Mouse (Mus musculus) liver, adult (tissue): ENCODE measurements at regions not wholly inside any gene's neighbourhood (a gene's known extent, or its start where the extent isn't known, plus 50 kb on each side); places are given as distances from the start of the nearest gene placed in this dataset.

Source experiments
- GATA4 ChIP-seq: IDR thresholded peaks from 2 replicates; pipeline ENCODE4 v1.6.1; 2014; ENCODE audit warnings: mild to moderate bottlenecking, low read length; ENCODE audit not compliant: insufficient replicate concordance

DNA sequence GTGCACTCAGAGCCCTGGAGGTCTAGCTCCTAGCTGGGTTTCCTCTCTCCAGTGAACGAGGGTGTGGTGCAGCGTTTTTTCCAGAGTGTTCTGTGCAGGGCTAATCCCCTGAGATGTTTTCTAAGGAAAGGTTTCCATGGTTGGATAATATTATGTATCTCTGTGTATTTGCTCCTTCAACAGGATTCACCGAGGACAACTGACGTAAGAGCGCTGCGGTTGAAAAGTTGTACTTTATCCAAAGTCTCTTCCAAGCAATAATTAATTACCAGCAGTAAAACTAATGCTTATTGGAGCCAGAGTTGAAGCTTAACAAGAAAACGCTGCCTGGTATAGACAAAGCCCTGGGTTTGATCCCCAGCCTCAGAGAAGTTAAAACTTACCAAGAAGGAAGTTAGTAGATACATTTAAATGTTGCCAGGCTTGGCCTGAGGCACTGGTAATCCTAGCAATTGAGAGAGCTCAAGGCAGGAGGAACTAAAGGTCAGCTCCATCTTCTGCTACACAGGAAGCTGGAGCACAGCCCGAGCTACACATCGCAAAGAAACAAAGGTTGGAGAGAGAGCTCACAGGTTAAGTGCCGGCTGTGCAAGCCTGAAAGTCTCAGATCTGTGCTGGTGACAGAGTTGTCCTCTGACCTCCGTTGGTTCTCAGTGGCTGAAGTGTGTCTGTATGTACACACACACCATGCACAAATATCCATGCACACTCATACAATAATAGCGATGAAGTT is 51.2 kb upstream of the Rap1b start:
- TF ChIP-seq GATA4: no peak

DNA sequence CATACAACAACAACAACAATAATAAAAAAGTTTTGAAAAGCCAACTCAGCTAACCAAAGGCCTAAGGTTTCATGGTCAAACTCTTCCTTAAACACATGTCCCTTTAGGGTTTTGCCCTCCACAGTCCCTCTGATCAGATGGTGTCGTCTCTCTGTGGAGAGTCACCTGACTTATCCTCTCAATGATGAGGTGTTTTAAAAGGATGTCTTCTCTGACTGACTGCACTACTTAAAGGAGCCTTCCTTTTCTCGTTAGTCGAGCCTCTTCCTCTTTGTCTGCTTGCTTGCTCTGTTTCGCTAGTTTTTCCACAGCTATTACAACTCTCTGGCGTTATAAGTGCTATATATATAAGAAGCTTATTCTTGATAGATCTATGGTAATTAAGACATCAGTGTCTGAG is 51.9 kb upstream of the Rap1b start:
- TF ChIP-seq GATA4: no peak

DNA sequence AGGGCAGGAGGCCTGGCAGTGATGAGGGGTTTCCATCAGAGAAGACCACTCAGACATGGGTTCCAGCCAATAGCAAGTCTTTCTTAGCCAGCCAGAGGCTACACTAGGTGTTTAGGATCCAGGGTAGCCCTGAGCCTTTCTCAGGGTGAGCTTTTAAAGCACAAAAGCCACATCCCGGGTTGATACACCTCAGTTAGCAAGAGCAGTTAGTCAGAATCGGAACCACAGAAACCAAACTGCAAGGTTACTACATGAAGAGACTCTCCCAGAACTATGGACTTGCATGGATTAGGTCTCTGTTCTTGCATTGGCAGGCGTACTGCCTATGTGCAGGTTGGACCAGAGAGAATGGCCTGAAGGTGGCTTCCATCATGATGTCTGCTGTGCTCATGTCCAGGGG is 52.6 kb upstream of the Rap1b start:
- TF ChIP-seq GATA4: no peak

DNA sequence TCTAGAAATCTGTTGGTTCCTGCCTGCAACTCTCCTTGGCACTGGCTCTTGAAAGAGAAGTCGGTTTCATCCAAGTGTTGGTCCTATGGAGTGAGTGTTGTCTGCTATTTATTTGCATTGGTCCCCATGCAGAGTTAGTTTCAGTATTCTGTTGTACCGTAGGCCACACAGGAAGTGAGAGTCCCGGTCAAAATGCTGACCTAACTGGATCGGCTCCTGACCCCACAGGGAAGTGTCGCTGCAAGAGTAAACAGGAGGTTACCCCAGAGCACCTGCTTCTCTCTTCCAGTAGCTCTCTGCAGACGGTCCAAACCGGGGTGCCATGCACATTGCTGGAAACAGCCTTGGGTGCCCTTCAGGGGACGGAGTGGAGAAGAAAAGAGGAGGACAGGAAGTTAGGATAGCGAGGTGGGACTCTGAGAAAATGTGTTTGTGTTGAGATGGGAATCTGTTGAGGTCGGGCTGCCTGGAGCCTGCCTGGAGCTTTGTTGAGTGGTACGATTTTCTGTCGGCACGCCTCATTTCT is 53.6 kb upstream of the Rap1b start:
- no peak for TF ChIP-seq GATA4

DNA sequence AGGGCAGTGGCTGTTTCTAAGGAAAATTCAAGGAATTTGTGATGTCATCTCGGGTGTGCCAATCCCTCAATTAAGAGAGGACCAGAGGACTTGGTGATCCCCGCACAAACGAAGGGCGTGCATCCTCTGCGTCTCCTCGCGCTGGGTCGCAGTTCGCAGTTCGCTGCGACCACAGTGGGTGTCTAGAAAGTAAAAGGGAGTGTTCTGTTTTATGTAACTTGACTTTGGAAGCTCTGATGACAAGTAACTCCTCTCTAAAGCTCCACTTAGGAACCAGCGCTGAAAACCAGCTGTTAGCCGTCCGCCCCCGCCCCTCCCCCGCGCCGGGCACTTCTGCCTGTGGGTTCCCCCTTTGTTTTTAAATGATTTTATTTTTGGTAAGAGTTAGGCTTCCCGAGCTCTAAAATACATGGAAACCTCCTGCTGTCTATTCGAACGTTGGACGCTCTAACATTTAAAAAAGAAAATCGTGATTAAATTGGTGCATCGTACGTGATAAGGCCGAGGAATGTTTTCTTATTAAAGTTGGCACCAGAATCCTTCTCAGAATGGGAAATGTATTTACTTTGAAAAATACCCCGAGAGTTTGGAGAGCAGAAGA is 59.9 kb upstream of the Rap1b start:
- no peak for TF ChIP-seq GATA4

DNA sequence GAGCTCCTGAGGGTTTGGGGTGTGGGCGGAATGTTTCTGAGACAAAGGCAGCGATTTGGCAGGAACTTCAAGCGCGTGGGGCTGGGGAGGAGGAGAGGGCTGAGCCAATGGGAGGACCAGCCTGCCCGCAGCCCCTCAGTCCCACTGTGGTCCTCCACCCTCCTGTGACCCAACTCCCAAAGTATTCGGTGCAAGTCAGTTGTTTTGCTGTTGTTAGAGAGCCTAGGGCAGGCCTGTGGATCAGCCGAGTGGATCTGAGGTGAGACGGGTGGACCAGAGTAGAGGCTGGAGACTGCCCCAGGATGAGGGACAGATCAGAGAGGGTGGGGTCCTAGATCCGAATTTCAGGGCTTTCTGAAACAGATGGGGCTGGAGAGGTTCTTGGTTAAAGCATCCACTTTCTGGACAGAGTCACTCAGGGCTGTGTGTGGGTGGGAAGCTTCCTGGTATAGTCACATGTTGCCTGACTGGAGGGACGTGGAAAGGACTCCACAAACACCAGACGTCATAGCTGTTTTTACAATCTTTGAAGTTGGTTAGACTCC is 60.5 kb upstream of the Rap1b start:
- TF ChIP-seq GATA4: no peak

DNA sequence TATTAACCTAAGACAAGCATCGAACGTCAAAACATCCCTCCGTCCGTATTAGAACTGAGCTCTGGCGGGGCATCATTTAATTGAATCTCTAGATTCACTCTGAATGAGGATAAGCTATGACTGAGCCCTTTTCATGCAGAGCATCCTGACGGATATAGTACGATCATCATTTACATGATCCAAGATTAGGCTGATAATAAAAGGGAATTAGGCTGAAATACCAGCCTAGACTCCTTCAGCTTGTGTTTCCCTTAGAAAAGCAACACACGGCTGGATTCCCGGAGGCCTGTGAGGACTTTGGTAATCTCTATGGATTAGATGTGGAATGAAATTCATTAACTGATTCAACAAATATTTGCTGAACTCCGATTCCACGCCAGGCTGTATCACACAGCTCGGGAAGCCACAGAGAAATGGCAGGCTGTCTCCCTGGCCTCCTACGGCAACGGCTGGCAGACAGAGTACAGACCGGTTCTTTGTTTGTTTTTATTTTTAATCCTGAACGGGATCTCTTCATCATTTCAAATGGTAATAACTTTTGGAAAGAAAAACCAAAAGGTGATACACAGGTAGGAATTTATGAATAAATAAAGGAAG is 62.3 kb upstream of the Rap1b start:
- no peak for TF ChIP-seq GATA4

DNA sequence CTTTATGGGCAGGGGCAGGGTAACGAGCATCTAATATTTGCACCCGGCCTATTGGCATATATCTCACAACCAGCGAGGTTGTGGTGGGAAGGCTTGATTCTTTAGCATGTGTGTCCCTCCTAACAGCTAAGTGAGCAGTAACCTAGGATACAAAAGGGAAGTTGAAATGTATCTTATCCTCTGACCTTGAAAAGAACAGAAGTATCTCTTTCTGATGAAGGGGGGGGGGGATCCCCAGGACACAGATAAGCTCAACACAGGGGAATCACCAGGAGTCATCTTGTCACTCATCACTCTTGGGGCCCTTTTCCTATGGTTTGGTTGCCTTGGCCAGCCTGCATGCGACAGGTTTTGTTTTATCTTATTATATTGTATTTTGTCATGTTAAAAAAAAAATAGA is 63.3 kb upstream of the Rap1b start:
- TF ChIP-seq GATA4: no peak

DNA sequence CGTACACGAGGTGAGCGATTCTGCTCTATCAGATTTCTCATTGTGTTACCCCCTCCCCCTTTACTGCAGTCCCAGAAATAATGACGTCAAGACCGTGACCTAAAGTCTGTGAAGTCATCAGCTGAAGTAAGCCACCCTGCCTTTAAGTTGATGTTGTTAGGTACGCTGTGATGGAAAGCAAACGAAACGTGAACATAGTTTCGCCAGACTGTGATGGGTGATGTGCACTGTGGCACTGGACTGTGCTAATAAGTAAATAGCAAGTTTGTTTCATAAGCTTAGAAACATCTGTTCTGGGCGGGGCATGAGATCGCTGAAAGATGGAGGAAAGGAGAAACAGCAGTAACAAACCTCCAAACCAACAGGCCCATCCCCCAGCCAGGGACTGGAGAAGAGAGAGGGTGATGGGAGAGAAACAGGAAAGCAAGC is 64.0 kb upstream of the Rap1b start:
- TF ChIP-seq GATA4: no peak

DNA sequence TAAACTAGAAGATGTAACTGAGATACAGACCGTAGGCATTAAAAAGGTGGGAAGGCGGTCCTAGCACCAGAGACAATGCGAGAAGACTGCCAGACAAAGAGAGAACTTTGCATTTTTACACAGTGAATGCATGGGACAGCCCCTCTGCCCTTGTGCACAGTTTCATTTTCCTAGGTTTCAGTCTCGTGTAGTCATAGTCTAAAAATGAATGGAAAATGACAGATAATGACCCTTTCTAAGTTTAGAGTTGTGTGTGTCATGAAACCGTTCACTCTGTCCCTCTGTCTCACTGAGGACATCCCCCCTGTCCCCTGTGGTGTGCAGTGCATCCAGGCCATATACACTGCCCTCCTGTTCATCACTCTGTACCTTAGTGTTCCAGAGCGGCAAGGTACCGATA is 64.6 kb upstream of the Rap1b start:
- no peak for TF ChIP-seq GATA4

DNA sequence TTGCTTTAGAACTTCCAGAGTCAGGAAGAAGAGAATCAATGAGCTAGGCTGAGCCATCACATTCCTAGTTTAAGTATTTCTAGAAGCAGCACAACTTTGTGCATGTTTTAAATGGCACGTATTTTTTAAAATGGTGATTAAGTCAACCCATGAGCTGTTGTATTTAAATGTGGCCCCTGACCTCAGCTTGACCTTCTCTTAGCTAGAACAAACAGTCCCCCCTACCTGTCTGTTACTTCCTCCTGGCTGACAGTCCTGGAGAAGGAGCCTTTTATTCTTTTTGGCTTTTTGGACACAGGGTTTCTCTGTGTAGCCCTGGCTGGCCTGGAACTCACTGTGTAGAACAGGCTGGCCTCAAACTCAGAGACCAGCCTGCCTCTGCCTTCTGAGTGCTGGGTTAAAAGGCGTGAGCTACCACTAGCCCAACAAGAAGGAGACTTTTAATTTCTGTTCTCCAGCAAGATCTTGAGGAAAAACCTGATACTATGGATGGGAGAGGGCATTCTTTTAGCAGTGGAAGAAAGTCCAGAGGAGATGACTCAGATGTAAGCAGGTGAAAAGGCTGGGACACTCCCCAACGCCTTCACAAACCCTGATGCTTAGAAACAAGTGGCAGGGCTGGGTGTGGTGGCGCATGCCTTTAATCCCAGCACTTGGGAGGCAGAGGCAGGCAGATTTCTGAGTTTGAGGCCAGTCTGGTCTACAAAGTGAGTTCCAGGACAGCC is 69.3 kb upstream of the Rap1b start:
- TF ChIP-seq GATA4: no peak

DNA sequence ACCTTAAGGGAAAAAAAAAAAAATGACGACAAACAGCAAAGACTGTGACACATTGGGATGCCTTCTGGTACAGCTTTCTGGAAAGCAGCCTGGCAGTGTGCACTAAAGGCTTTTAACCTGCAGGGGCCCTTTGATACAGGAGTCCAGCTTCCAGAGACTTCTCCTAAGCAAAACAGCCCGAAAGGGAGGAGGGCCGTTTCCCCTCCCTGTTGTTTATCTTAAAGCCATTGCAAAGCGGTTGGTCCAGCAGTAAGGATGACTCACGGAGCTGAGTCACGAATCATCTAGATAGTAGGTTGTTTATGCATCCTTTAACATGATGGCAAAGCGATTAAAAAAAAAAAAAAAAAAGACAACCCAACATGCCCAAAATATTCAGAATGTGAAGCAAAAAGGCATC is 70.4 kb upstream of the Rap1b start:
- TF ChIP-seq GATA4: no peak

DNA sequence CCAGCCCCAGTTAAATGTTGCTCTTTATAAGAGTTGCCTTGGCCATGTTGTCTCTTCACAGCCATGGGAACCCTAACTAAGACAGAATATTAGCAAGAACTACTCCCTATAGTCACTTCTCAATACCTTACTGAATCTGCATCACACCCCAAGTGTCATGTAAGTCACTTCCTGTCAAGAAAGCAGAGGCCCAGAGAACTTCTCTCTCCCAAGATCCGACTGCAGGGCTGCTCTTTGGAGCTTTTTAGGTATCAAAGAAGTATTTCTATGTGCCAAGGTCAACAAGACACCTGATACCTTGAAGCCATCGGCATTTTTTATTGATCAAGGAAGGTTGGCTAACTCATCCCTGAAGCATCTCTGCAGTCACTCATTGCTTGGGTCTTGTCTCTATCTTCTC is 72.0 kb upstream of the Rap1b start:
- no peak for TF ChIP-seq GATA4

DNA sequence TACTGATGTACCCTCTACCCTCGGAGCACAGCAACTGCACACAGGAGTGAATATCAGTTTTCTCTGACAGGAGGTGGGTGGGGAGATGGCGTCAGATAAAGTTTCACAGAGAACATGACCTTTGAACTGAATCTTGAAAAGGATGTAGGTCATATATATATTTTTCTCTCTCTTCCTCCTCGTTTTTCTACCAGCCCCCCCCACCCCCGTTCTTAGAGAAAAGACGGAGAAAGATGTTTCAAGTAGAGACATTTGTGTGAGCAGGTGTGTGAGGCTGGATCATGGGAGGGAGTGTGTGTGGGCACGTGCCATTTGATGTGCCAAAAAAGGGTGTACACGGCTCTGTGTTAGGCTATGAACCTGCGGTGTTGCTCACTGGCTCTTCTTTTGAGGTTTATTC is 72.8 kb upstream of the Rap1b start:
- no peak for TF ChIP-seq GATA4

DNA sequence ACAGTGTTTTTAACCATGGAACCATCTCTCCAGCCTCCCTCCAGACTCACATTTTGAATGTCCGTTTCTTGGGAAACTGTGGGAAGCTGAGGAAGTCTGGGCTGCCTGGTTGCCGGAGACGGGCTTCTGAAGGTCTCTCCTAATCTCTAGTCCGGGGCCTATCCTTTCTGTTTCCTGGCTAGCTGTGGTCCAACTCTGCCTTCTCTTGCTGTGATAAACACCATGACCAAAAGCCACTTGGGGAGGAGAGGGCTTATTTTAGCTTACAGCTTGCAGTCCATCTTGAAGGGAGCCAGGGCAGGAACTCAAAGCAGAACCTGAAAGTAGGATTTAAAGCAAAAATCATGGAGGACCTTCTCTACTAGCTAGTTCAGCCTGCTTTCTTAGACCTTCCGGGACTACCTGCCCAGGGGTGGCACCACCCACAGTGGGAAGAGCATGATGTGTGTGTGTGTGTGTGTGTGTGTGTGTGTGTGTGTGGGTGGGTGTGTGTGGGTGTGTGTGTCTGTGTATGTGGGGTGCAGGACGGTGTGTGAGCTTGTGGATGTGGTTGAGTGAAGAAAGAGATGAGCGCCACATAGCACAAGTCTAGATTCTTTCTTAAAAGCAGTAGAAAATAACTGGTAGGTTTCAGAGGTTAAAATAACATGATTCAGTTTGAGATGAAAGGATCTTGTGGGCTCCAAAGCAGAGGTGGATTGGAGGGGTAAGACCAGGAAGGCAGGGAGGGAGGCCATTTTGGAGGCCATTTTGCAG is 73.5 kb upstream of the Rap1b start:
- TF ChIP-seq GATA4: peak; percentile 55; the same call in 1 of the 2 replicates
